Mouse (Mus musculus) right cerebral cortex, postnatal 25 days (tissue): Measurements from ENCODE around the gene Hamp.

Source experiments
- DNase-seq: peaks from one replicate; pipeline ENCODE4 v3.0.0; 2022

Gene Hamp

DNA sequence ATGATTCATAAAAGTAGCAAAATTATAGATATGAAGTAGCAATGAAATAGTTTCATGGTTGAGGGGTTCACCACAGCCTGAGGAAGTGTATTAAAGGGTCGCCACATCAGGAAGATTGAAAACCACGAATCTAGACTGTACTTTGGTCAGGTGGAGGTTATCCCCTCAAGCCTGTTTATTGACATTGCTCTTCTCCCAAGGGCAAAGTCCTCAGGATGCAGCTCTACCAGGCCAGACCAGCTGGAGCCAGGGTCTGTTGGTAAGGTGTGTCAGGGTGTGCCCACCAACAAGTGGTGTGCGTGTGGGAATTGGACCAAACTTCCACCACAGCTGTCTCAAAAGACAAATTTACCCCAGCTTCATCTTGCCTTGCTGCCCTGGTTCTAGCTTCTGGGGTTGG is 48.6 kb downstream of the Hamp start:
- no peak for DNase-seq

- no peak for DNase-seq
Observed at GRCm38 (mm10) chr7:30892515-30892914, 51.3 kb downstream of the Hamp start.
